Mouse (Mus musculus) myocyte (in vitro differentiated cells): ENCODE results near the gene Flot2. TPM values are rescaled to one million over a fixed set of nuclear protein-coding genes. Genes with fewer than 3 reads are reported as not detected.
A peak's percentile ranks its signal among the peaks of the same experiment; 100 is the strongest.

Experiments
- H3K27me3 ChIP-seq: one replicate; pipeline ENCODE4 v1.6.1; 2011; ENCODE audit not compliant: control insufficient read depth, insufficient read depth, insufficient read length
- H3K36me3 ChIP-seq: one replicate; pipeline ENCODE4 v1.6.1; 2011; ENCODE audit not compliant: control insufficient read depth, insufficient read depth
- H3K4me2 ChIP-seq: one replicate; pipeline ENCODE4 v1.6.1; 2011; ENCODE audit warnings: low read depth, control low read depth
- H3K4me3 ChIP-seq: one replicate; pipeline ENCODE4 v1.5.1; 2011; ENCODE audit warnings: mild to moderate bottlenecking, control low read depth, moderate library complexity
- H3K79me2 ChIP-seq: one replicate; pipeline ENCODE4 v1.6.1; 2011; ENCODE audit not compliant: control insufficient read depth, insufficient read depth
- H3ac ChIP-seq: one replicate; pipeline ENCODE4 v1.6.1; 2011; ENCODE audit not compliant: control insufficient read depth, insufficient read length
- CEBPB ChIP-seq: IDR thresholded peaks from 2 replicates; pipeline ENCODE4 v1.6.1; 2011; ENCODE audit warnings: mild to moderate bottlenecking, moderate library complexity; ENCODE audit not compliant: poor library complexity, insufficient read depth, severe bottlenecking
- E2F4 ChIP-seq: IDR thresholded peaks from one replicate; pipeline ENCODE4 v1.6.1; 2011; ENCODE audit warnings: mild to moderate bottlenecking, control low read depth, moderate library complexity; ENCODE audit not compliant: insufficient read depth
- MAX ChIP-seq: IDR thresholded peaks from one replicate; pipeline ENCODE4 v1.6.1; 2011; ENCODE audit warnings: low read depth, mild to moderate bottlenecking, control low read depth
- MYOD1 ChIP-seq, 3 experiments: IDR thresholded peaks; one replicate each; pipeline ENCODE4 v1.6.1; 2011; ENCODE audit warnings: control low read depth in 2 of 3, low read depth in 2 of 3, mild to moderate bottlenecking in 2 of 3, moderate library complexity in 1 of 3; ENCODE audit not compliant: insufficient read length in 2 of 3, control insufficient read depth in 1 of 3
- MYOG ChIP-seq, 3 experiments: IDR thresholded peaks; one replicate each; pipeline ENCODE4 v1.6.1; 2011; ENCODE audit warnings: control low read depth in 2 of 3, low read depth in 2 of 3, mild to moderate bottlenecking in 2 of 3; ENCODE audit not compliant: insufficient read length in 2 of 3, control insufficient read depth in 1 of 3, insufficient read depth in 1 of 3
- POLR2A ChIP-seq: IDR thresholded peaks from one replicate; pipeline ENCODE4 v1.6.1; 2011; ENCODE audit warnings: low read depth, mild to moderate bottlenecking, control low read depth, moderate library complexity; ENCODE audit not compliant: insufficient read length
- POLR2AphosphoS2 ChIP-seq: IDR thresholded peaks from one replicate; pipeline ENCODE4 v1.6.1; 2011; ENCODE audit warnings: low read depth, control low read depth; ENCODE audit not compliant: insufficient read length
- REST ChIP-seq: IDR thresholded peaks from one replicate; pipeline ENCODE4 v1.6.1; 2011; ENCODE audit warnings: mild to moderate bottlenecking, control low read depth, moderate library complexity; ENCODE audit not compliant: insufficient read depth, insufficient read length
- SRF ChIP-seq: IDR thresholded peaks from one replicate; pipeline ENCODE4 v1.6.1; 2011; ENCODE audit warnings: low read depth; ENCODE audit not compliant: control insufficient read depth, insufficient read length
- TCF12 ChIP-seq: IDR thresholded peaks from one replicate; pipeline ENCODE4 v1.6.1; 2011; ENCODE audit warnings: mild to moderate bottlenecking, control low read depth; ENCODE audit not compliant: poor library complexity, insufficient read depth, severe bottlenecking
- TCF3 ChIP-seq: IDR thresholded peaks from one replicate; pipeline ENCODE4 v1.6.1; 2011; ENCODE audit warnings: low read depth, control low read depth; ENCODE audit not compliant: insufficient read length
- USF1 ChIP-seq: IDR thresholded peaks from one replicate; pipeline ENCODE4 v1.6.1; 2011; ENCODE audit warnings: low read depth, mild to moderate bottlenecking, control low read depth, moderate library complexity
- polyA plus RNA-seq: library from polyadenylated mRNA; unstranded; fragments of >200 nt; fragmentation: generic; extraction: Trizol; gene quantifications from one replicate; pipeline ENCODE4 v1.2.1, GENCODE M21; 2012; ENCODE audit warnings: missing spikeins

The Flot2 gene
- polyA plus RNA-seq: 78.8 TPM

GRCm38 (mm10) chr11:78037831-78038752, at the start of gene Flot2:
Gene Flot2, plus strand, starts transcription at chr11:78037931.
- peak within 1 kb of the TSS; percentile 38 for H3ac ChIP-seq
- peaks cover 20% of the 10 kb centered on the region for H3K79me2 ChIP-seq
- peak; percentile 85 for TF ChIP-seq POLR2AphosphoS2
- TF ChIP-seq SRF: no peak
- no peak for TF ChIP-seq CEBPB
- TF ChIP-seq E2F4: no peak
- no peak for TF ChIP-seq MAX
- no peak for TF ChIP-seq MYOD1 (IDR thresholded peaks at IDR 0.05; ENCODE audit: control insufficient read depth in 1 of 3, insufficient read length in 2 of 3, low read depth in 2 of 3)
- TF ChIP-seq POLR2A: peak; percentile 74
- no peaks in the 10 kb centered on the region for H3K27me3 ChIP-seq
- H3K36me3 ChIP-seq: no peaks in the 10 kb centered on the region
- peak within 1 kb of the TSS; percentile 69 for H3K4me3 ChIP-seq
- H3K4me2 ChIP-seq: peak within 1 kb of the TSS; percentile 84

GRCm38 (mm10) chr11:77989071-77989690, 48.5 kb upstream of the Flot2 start:
- Histone ChIP-seq H3K4me3 (no peak overlapping the region), H3K79me2 (peaks cover 98% of the 10 kb centered on the region), H3K4me2 (no peak overlapping the region), H3K36me3 (peaks cover 35% of the 10 kb centered on the region), H3K27me3 (no peaks in the 10 kb centered on the region), H3ac (no peak overlapping the region)
- TF ChIP-seq MYOD1 (IDR thresholded peaks at IDR 0.05; ENCODE audit: control insufficient read depth in 1 of 3, insufficient read length in 2 of 3, low read depth in 2 of 3): no peak

GRCm38 (mm10) chr11:77995556-77995955, 42.2 kb upstream of the Flot2 start:
- TF ChIP-seq SRF: no peak
- no peak for TF ChIP-seq POLR2AphosphoS2
- no peak for TF ChIP-seq USF1
- TF ChIP-seq MYOG (IDR thresholded peaks at IDR 0.05; ENCODE audit: control insufficient read depth in 1 of 3, insufficient read depth in 1 of 3, insufficient read length in 2 of 3, low read depth in 2 of 3): no peak
- no peak for TF ChIP-seq POLR2A
- no peak for TF ChIP-seq TCF3
- TF ChIP-seq MYOD1 (IDR thresholded peaks at IDR 0.05; ENCODE audit: control insufficient read depth in 1 of 3, insufficient read length in 2 of 3, low read depth in 2 of 3): no peak
- Histone ChIP-seq H3K36me3 (peaks cover 22% of the 10 kb centered on the region), H3ac (no peak overlapping the region), H3K4me2 (no peak overlapping the region), H3K27me3 (no peaks in the 10 kb centered on the region), H3K79me2 (peaks cover 92% of the 10 kb centered on the region), H3K4me3 (no peak overlapping the region)

GRCm38 (mm10) chr11:78006446-78006845, 31.3 kb upstream of the Flot2 start:
- H3K79me2 ChIP-seq: peaks cover 55% of the 10 kb centered on the region
- H3K4me2 ChIP-seq: no peak overlapping the region
- no peaks in the 10 kb centered on the region for H3K27me3 ChIP-seq
- peaks cover 40% of the 10 kb centered on the region for H3K36me3 ChIP-seq
- H3K4me3 ChIP-seq: no peak overlapping the region
- no peak for TF ChIP-seq SRF
- no peak for TF ChIP-seq REST
- TF ChIP-seq MYOG (IDR thresholded peaks at IDR 0.05; ENCODE audit: control insufficient read depth in 1 of 3, insufficient read depth in 1 of 3, insufficient read length in 2 of 3, low read depth in 2 of 3): no peak
- no peak for TF ChIP-seq POLR2AphosphoS2
- no peak overlapping the region for H3ac ChIP-seq

- H3K4me3 ChIP-seq: no peak overlapping the region
- H3ac ChIP-seq: no peak overlapping the region
- no peak for TF ChIP-seq POLR2A
- TF ChIP-seq USF1: no peak
- TF ChIP-seq POLR2AphosphoS2: no peak
- TF ChIP-seq SRF: no peak
- no peak for TF ChIP-seq TCF12
- TF ChIP-seq CEBPB: no peak
- no peak for TF ChIP-seq MYOD1 (IDR thresholded peaks at IDR 0.05; ENCODE audit: control insufficient read depth in 1 of 3, insufficient read length in 2 of 3, low read depth in 2 of 3)
- no peak for TF ChIP-seq MAX
- TF ChIP-seq E2F4: no peak
- TF ChIP-seq TCF3: no peak
- no peak for TF ChIP-seq REST
- no peak for TF ChIP-seq MYOG (IDR thresholded peaks at IDR 0.05; ENCODE audit: control insufficient read depth in 1 of 3, insufficient read depth in 1 of 3, insufficient read length in 2 of 3, low read depth in 2 of 3)
- H3K79me2 ChIP-seq: no peaks in the 10 kb centered on the region
- H3K36me3 ChIP-seq: peaks cover 80% of the 10 kb centered on the region
- H3K27me3 ChIP-seq: no peaks in the 10 kb centered on the region
- no peak overlapping the region for H3K4me2 ChIP-seq
Observed at GRCm38 (mm10) chr11:78019676-78020075, 18.1 kb upstream of the Flot2 start.
